Comparison of ENCODE assay signal across 8 mouse cellular contexts in the genomic region with DNA sequence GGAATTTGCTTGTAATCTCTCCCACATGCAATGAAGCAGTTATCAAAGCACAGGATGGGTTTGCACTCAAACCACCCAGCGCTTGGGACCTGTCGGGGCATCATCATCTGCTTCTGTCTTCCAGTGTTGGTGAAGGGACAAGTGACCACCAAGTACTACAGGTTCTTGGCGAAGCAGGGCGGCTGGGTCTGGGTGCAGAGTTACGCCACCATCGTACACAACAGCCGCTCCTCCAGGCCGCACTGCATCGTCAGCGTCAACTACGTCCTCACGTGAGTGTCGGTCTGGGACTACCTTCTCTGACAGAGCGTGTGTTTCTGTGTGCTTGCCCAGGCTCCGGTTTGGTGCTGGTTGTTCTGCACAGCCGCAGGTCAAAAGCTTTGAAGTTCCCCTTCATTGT. TPM values are rescaled to one million over a fixed set of nuclear protein-coding genes. Genes with fewer than 3 reads are reported as not detected.
DNase-seq lines count a peak whose midpoint lies in the region; ATAC-seq and TF ChIP-seq lines count a peak whose summit lies in the region.

No protein-coding gene starts in this region.

- H3K9ac ChIP-seq in lung, postnatal 0 days (replicated peaks; ENCODE audit: low read depth), result no peak overlapping the region
- H3K9ac ChIP-seq in forebrain, embryonic 13.5 days, result no peak overlapping the region
- no peak overlapping the region for H3K9ac ChIP-seq in limb, embryonic 13.5 days
- H3K9ac ChIP-seq in stomach, embryonic 14.5 days (replicated peaks; ENCODE audit: low read depth, low read length), result no peak overlapping the region

- H3K4me3 ChIP-seq in lung, postnatal 0 days (ENCODE audit: low read depth, low read length), result peak overlapping the region; percentile 10; the same call in 1 of the 2 replicates
- H3K4me3 ChIP-seq in lung, adult 2 months (replicated peaks; ENCODE audit: extremely low read depth, low read depth, low read length), result no peak overlapping the region
- peak overlapping the region; percentile 26 for H3K4me3 ChIP-seq in forebrain, embryonic 13.5 days
- H3K4me3 ChIP-seq in limb, embryonic 13.5 days, result peak overlapping the region; percentile 34
- H3K4me3 ChIP-seq in stomach, embryonic 14.5 days (ENCODE audit: low read depth, low read length), result peak overlapping the region; percentile 6; the same call in 1 of the 2 replicates
- no peak overlapping the region for H3K4me3 ChIP-seq in cerebellum, adult 2 months (replicated peaks; ENCODE audit: insufficient read depth, low read depth, low read length)

- ATAC-seq in lung, postnatal 0 days, result peak; percentile 35; the same call in 1 of the 2 replicates
- ATAC-seq in forebrain, embryonic 13.5 days, result peak; percentile 73
- ATAC-seq in limb, embryonic 13.5 days (ENCODE audit: low FRiP score, low read depth), result peak; percentile 60; the same call in 1 of the 2 replicates
- no peak; the same call in 1 of the 2 replicates for ATAC-seq in stomach, embryonic 14.5 days (ENCODE audit: insufficient number of reproducible peaks, insufficient read depth, low FRiP score, low read depth)

- no peaks in the 10 kb centered on the region for H3K4me1 ChIP-seq in lung, postnatal 0 days (ENCODE audit: insufficient read depth, low read depth, low read length)
- no peaks in the 10 kb centered on the region; the same call in 1 of the 2 replicates for H3K4me1 ChIP-seq in lung, adult 2 months (ENCODE audit: control insufficient read depth, insufficient read depth, low read length)
- H3K4me1 ChIP-seq in forebrain, embryonic 13.5 days, result peaks cover 13% of the 10 kb centered on the region
- peaks cover 10% of the 10 kb centered on the region for H3K4me1 ChIP-seq in limb, embryonic 13.5 days
- no peaks in the 10 kb centered on the region for H3K4me1 ChIP-seq in stomach, embryonic 14.5 days (ENCODE audit: control insufficient read depth, insufficient read depth, low read length)
- H3K4me1 ChIP-seq in cerebellum, adult 2 months (ENCODE audit: control insufficient read depth, insufficient read depth, low read length), result no peaks in the 10 kb centered on the region

- 2% methylated on average over 16 of the region's 16 CpGs for WGBS in lung, postnatal 0 days
- 11% methylated on average over 16 of the region's 16 CpGs for whole genome bisulfite sequencing in lung, adult 2 months
- under 1% methylated on average over 16 of the region's 16 CpGs for WGBS in forebrain, embryonic 13.5 days
- 4% methylated on average over 16 of the region's 16 CpGs for WGBS in limb, embryonic 13.5 days
- WGBS in stomach, embryonic 14.5 days, result 7% methylated on average over 16 of the region's 16 CpGs
- 2% methylated on average over 16 of the region's 16 CpGs for WGBS in cerebellum, adult 2 months

- H3K4me2 ChIP-seq in lung, postnatal 0 days (replicated peaks; ENCODE audit: low read depth, low read length), result peak overlapping the region; percentile 22
- H3K4me2 ChIP-seq in forebrain, embryonic 13.5 days, result peak overlapping the region; percentile 55
- peak overlapping the region; percentile 58 for H3K4me2 ChIP-seq in limb, embryonic 13.5 days (replicated peaks)
- H3K4me2 ChIP-seq in stomach, embryonic 14.5 days (replicated peaks; ENCODE audit: low read depth, low read length), result peak overlapping the region; percentile 35

- no peaks in the 10 kb centered on the region for H3K36me3 ChIP-seq in lung, postnatal 0 days (ENCODE audit: insufficient read depth, low read length)
- no peaks in the 10 kb centered on the region for H3K36me3 ChIP-seq in forebrain, embryonic 13.5 days (ENCODE audit: poor library complexity, severe bottlenecking)
- no peaks in the 10 kb centered on the region for H3K36me3 ChIP-seq in limb, embryonic 13.5 days
- H3K36me3 ChIP-seq in stomach, embryonic 14.5 days (ENCODE audit: control insufficient read depth, insufficient read depth, low read length), result no peaks in the 10 kb centered on the region

- no peak for TF ChIP-seq EP300 in lung, postnatal 0 days (IDR thresholded peaks at IDR 0.05)

- no peak for TF ChIP-seq CTCF in lung, postnatal 0 days (IDR thresholded peaks at IDR 0.05)
- TF ChIP-seq CTCF in lung, adult 2 months (IDR thresholded peaks at IDR 0.05; ENCODE audit: insufficient read depth, low read length), result no peak
- TF ChIP-seq CTCF in cerebellum, adult 2 months (IDR thresholded peaks at IDR 0.05; ENCODE audit: borderline replicate concordance, insufficient read depth, low read depth, low read length), result no peak

- TF ChIP-seq POLR2A in lung, adult 2 months (IDR thresholded peaks at IDR 0.05; ENCODE audit: borderline replicate concordance, extremely low read depth, low read depth, low read length), result no peak
- TF ChIP-seq POLR2A in cerebellum, adult 2 months (IDR thresholded peaks at IDR 0.05; ENCODE audit: borderline replicate concordance, insufficient read depth, low read length), result no peak

- peaks cover 68% of the 10 kb centered on the region for H3K27me3 ChIP-seq in lung, postnatal 0 days (replicated peaks; ENCODE audit: insufficient read depth, low read length)
- peaks cover 78% of the 10 kb centered on the region for H3K27me3 ChIP-seq in forebrain, embryonic 13.5 days
- peaks cover 76% of the 10 kb centered on the region for H3K27me3 ChIP-seq in limb, embryonic 13.5 days
- H3K27me3 ChIP-seq in stomach, embryonic 14.5 days (ENCODE audit: control insufficient read depth, insufficient read depth, low read length), result peaks cover 60% of the 10 kb centered on the region
- peaks cover 4% of the 10 kb centered on the region; the same call in 1 of the 2 replicates for H3K27me3 ChIP-seq in cerebellum, adult 2 months (ENCODE audit: control insufficient read depth, insufficient read depth, low read length)

- no peak overlapping the region for H3K27ac ChIP-seq in lung, postnatal 0 days (ENCODE audit: low read length)
- no peak overlapping the region for H3K27ac ChIP-seq in forebrain, embryonic 13.5 days
- H3K27ac ChIP-seq in limb, embryonic 13.5 days, result no peak overlapping the region
- H3K27ac ChIP-seq in stomach, embryonic 14.5 days (ENCODE audit: low read length), result no peak overlapping the region
- no peak overlapping the region for H3K27ac ChIP-seq in cerebellum, adult 2 months (ENCODE audit: insufficient read depth, low read length)

- no peaks in the 10 kb centered on the region for H3K9me3 ChIP-seq in lung, postnatal 0 days (ENCODE audit: low read length)
- H3K9me3 ChIP-seq in forebrain, embryonic 13.5 days (replicated peaks), result no peaks in the 10 kb centered on the region
- H3K9me3 ChIP-seq in limb, embryonic 13.5 days, result no peaks in the 10 kb centered on the region
- no peaks in the 10 kb centered on the region for H3K9me3 ChIP-seq in stomach, embryonic 14.5 days (ENCODE audit: control insufficient read depth, low read depth, low read length)

- no peak for DNase-seq in lung, postnatal 0 days (ENCODE audit: low spot score)
- no peak for DNase-seq in lung, adult 2 months
- DNase-seq in cerebellum, adult 9-11 months, result no peak
- DNase-seq in cerebellum, adult 2 months, result no peak
- no peak for DNase-seq in layer of hippocampus, adult 18-20 months (ENCODE audit: low spot score in 2 of 2)

RNA-seq across cellular contexts. Expression of gene Sim1, which starts 15.8 kb away (rescaled TPM):
- not detected in 2 replicates for polyA plus RNA-seq in lung, postnatal 0 days (2015; fragmentation: Nextera tagmentation; extraction: Ambion mirVana)
- polyA plus RNA-seq in lung, adult 2 months (2012; rRNA removed), result 0.19 TPM in 1 of 2 replicates, not detected in the other
- 2.0 and 7.6 TPM in 2 replicates for polyA plus RNA-seq in forebrain, embryonic 13.5 days (2015; fragmentation: Nextera tagmentation; extraction: Ambion mirVana)
- 0.45 and 1.2 TPM in 2 replicates for polyA plus RNA-seq in limb, embryonic 13.5 days (2015; fragmentation: Nextera tagmentation; extraction: Ambion mirVana)
- polyA plus RNA-seq in stomach, embryonic 14.5 days (2014; fragmentation: Nextera tagmentation; extraction: Ambion mirVana), result 0.18 TPM in 1 of 2 replicates, not detected in the other
- polyA plus RNA-seq in cerebellum, adult 2 months (2012; rRNA removed), result not detected in 2 replicates
- total RNA-seq in layer of hippocampus, adult 18-20 months (2021), result not detected

Comparison
In these comparisons a context has a peak if more than half of its experiments do, and no peak if none do; other contexts are left out.
1. H3K4me3 ChIP-seq: peak in lung, postnatal 0 days (single experiment), forebrain, embryonic 13.5 days (single experiment), limb, embryonic 13.5 days (single experiment) and stomach, embryonic 14.5 days (single experiment); none in lung, adult 2 months (single experiment) and cerebellum, adult 2 months (single experiment).
2. Peak in every context shown above with its lines, with median percentiles within 50 percentile points of each other: H3K4me2 ChIP-seq.